Mouse (Mus musculus) hindbrain, embryonic 14.5 days (tissue): ENCODE results near the gene Slc25a23. TPM values are rescaled to one million over a fixed set of nuclear protein-coding genes. Genes with fewer than 3 reads are reported as not detected.

ENCODE experiments used
- ATAC-seq: fragments of 200-750 bp; cut with Nextera tagmentation; 2 replicates; pipeline ENCODE4 v1.8.0; 2017; ENCODE audit warnings: moderate number of reproducible peaks, mild to moderate bottlenecking, moderate TSS enrichment, moderate library complexity; ENCODE audit not compliant: low FRiP score
- DNase-seq: peaks from one replicate; pipeline ENCODE4 v3.0.0-alpha.2; 2015; ENCODE audit warnings: low spot score
- H3K27ac ChIP-seq: fragments of 300-500 bp; sonication (generic); 2 replicates; pipeline ENCODE4 v1.5.1; 2014; ENCODE audit warnings: mild to moderate bottlenecking, moderate library complexity
- H3K27me3 ChIP-seq: fragments of 300-500 bp; sonication (generic); 2 replicates; pipeline ENCODE4 v1.6.1; 2014; ENCODE audit warnings: mild to moderate bottlenecking, low read length, mixed read lengths; ENCODE audit not compliant: control insufficient read depth, insufficient read depth
- H3K36me3 ChIP-seq: fragments of 300-500 bp; sonication (generic); replicated peaks from 2 replicates; pipeline ENCODE4 v1.6.1; 2014; ENCODE audit not compliant: control insufficient read depth, insufficient read depth
- H3K4me1 ChIP-seq: fragments of 300-500 bp; sonication (generic); replicated peaks from 2 replicates; pipeline ENCODE4 v1.6.1; 2014; ENCODE audit warnings: antibody characterized with exemption, low read length, mixed read lengths; ENCODE audit not compliant: control insufficient read depth, insufficient read depth
- H3K4me2 ChIP-seq: fragments of 300-500 bp; sonication (generic); replicated peaks from 2 replicates; pipeline ENCODE4 v1.6.1; 2014; ENCODE audit warnings: mild to moderate bottlenecking, moderate library complexity
- H3K4me3 ChIP-seq: fragments of 300-500 bp; sonication (generic); replicated peaks from 2 replicates; pipeline ENCODE4 v1.5.1; 2014; ENCODE audit warnings: mild to moderate bottlenecking, low read length
- H3K9ac ChIP-seq: fragments of 300-500 bp; sonication (generic); 2 replicates; pipeline ENCODE4 v1.6.1; 2014
- H3K9me3 ChIP-seq: fragments of 300-500 bp; sonication (generic); 2 replicates; pipeline ENCODE4 v1.6.1; 2016; ENCODE audit warnings: low read length; ENCODE audit not compliant: control insufficient read depth
- WGBS: fragments of 180-500 bp; shearing (Covaris S2); extraction: QIAGEN DNeasy Blood & Tissue Kit; methylation state at CpG from one replicate; pipeline ENCODE4 v1.1.7; 2014; 5-methylcytosine and 5-hydroxymethylcytosine counted together
- polyA plus RNA-seq: library from polyadenylated mRNA; unstranded; fragments of >200 nt; fragmentation: Nextera tagmentation; extraction: Ambion mirVana; gene quantifications from 2 replicates; pipeline ENCODE4 v1.2.1, GENCODE M21; 2014

Gene Slc25a23
- polyA plus RNA-seq, 1 experiment from 2014 or later, result 40.6 TPM

- ATAC-seq (no peak), DNase-seq (no peak)
- no peak overlapping the region for H3K27ac ChIP-seq
- H3K36me3 ChIP-seq, result peaks cover 59% of the 10 kb centered on the region
- H3K9me3 ChIP-seq, result no peaks in the 10 kb centered on the region
- no peak overlapping the region for H3K4me3 ChIP-seq
- no peaks in the 10 kb centered on the region for H3K27me3 ChIP-seq
- peaks cover 13% of the 10 kb centered on the region for H3K4me1 ChIP-seq
- 97% methylated on average over 31 of the region's 31 CpGs for WGBS
- no peak overlapping the region for H3K4me2 ChIP-seq
- no peak overlapping the region for H3K9ac ChIP-seq
Measured at GRCm38 (mm10) chr17:57081234-57081842, 21.7 kb upstream of the Slc25a23 start.

GRCm38 (mm10) chr17:57079919-57080318 is 20.3 kb upstream of the Slc25a23 start:
- Histone ChIP-seq H3K27me3 (no peaks in the 10 kb centered on the region), H3K4me2 (no peak overlapping the region), H3K36me3 (peaks cover 49% of the 10 kb centered on the region), H3K9ac (no peak overlapping the region), H3K27ac (no peak overlapping the region), H3K4me1 (peaks cover 6% of the 10 kb centered on the region; the same call in 1 of the 2 replicates), H3K4me3 (no peak overlapping the region), H3K9me3 (no peaks in the 10 kb centered on the region)
- DNase-seq, result no peak
- WGBS, result 80% methylated on average over 3 of the region's 3 CpGs
- no peak for ATAC-seq

- Histone ChIP-seq H3K4me3 (no peak within 1 kb of the TSS), H3K36me3 (peaks cover 35% of the 10 kb centered on the region), H3K4me2 (no peak within 1 kb of the TSS), H3K4me1 (no peaks in the 10 kb centered on the region), H3K9me3 (no peaks in the 10 kb centered on the region), H3K27me3 (no peaks in the 10 kb centered on the region), H3K27ac (no peak within 1 kb of the TSS), H3K9ac (no peak within 1 kb of the TSS)
- ATAC-seq (no peak), DNase-seq (no peak)
- WGBS, result 65% methylated on average over 6 of the region's 6 CpGs
Measured at GRCm38 (mm10) chr17:57078336-57078735, 18.7 kb upstream of the Slc25a23 start, which contains the start of gene Dennd1c. Gene Dennd1c, minus strand, starts transcription at chr17:57078514.

GRCm38 (mm10) chr17:57076916-57077315 is 17.3 kb upstream of the Slc25a23 start:
- Histone ChIP-seq H3K27me3 (no peaks in the 10 kb centered on the region), H3K4me1 (no peaks in the 10 kb centered on the region), H3K36me3 (peaks cover 26% of the 10 kb centered on the region), H3K9ac (no peak overlapping the region), H3K9me3 (no peaks in the 10 kb centered on the region), H3K27ac (no peak overlapping the region), H3K4me2 (no peak overlapping the region), H3K4me3 (no peak overlapping the region)
- DNase-seq, result no peak
- no peak for ATAC-seq
- WGBS, result 76% methylated on average over 3 of the region's 3 CpGs

- H3K4me3 ChIP-seq, result peak overlapping the region; percentile 9
- no peaks in the 10 kb centered on the region for H3K27me3 ChIP-seq
- DNase-seq (no peak), ATAC-seq (peak; percentile 29; the same call in 1 of the 2 replicates)
- no peak overlapping the region for H3K9ac ChIP-seq
- H3K4me1 ChIP-seq, result no peaks in the 10 kb centered on the region
- 4% methylated on average over 11 of the region's 11 CpGs for WGBS
- peak overlapping the region; percentile 37 for H3K4me2 ChIP-seq
- H3K36me3 ChIP-seq, result no peaks in the 10 kb centered on the region
- no peak overlapping the region for H3K27ac ChIP-seq
- H3K9me3 ChIP-seq, result no peaks in the 10 kb centered on the region
Measured at GRCm38 (mm10) chr17:57070699-57071098, 11.0 kb upstream of the Slc25a23 start.

GRCm38 (mm10) chr17:57070272-57070671 is 10.6 kb upstream of the Slc25a23 start:
- 13% methylated on average over 9 of the region's 9 CpGs for WGBS
- Histone ChIP-seq H3K4me2 (peak overlapping the region; percentile 37), H3K9me3 (no peaks in the 10 kb centered on the region), H3K27ac (no peak overlapping the region), H3K9ac (peak overlapping the region; percentile 6; the same call in 1 of the 2 replicates), H3K36me3 (no peaks in the 10 kb centered on the region), H3K4me3 (peak overlapping the region; percentile 9), H3K27me3 (no peaks in the 10 kb centered on the region), H3K4me1 (no peaks in the 10 kb centered on the region)
- no peak for ATAC-seq
- DNase-seq, result no peak

- Histone ChIP-seq H3K9ac (no peak overlapping the region), H3K9me3 (no peaks in the 10 kb centered on the region), H3K4me1 (peaks cover 2% of the 10 kb centered on the region; the same call in 1 of the 2 replicates), H3K36me3 (no peaks in the 10 kb centered on the region), H3K4me3 (no peak overlapping the region), H3K4me2 (no peak overlapping the region), H3K27ac (no peak overlapping the region), H3K27me3 (peaks cover 25% of the 10 kb centered on the region)
- DNase-seq (no peak), ATAC-seq (no peak)
- 66% methylated on average over 5 of the region's 5 CpGs for WGBS
Measured at GRCm38 (mm10) chr17:57066908-57067307, 7.2 kb upstream of the Slc25a23 start.

- Histone ChIP-seq H3K4me1 (peaks cover 16% of the 10 kb centered on the region), H3K9ac (no peak overlapping the region), H3K27me3 (peaks cover 36% of the 10 kb centered on the region), H3K4me2 (no peak overlapping the region), H3K36me3 (no peaks in the 10 kb centered on the region), H3K27ac (no peak overlapping the region), H3K9me3 (no peaks in the 10 kb centered on the region), H3K4me3 (no peak overlapping the region)
- no peak for DNase-seq
- ATAC-seq, result no peak
- 6% methylated on average over 8 of the region's 8 CpGs for WGBS
Measured at GRCm38 (mm10) chr17:57063031-57063430, 3.4 kb upstream of the Slc25a23 start.

- H3K4me2 ChIP-seq, result peak overlapping the region; percentile 55
- no peaks in the 10 kb centered on the region for H3K9me3 ChIP-seq
- 2% methylated on average over 22 of the region's 22 CpGs for WGBS
- H3K9ac ChIP-seq, result 0 out of 2 replicates have a peak overlapping the region, but pooled peaks have one; percentile 0
- no peaks in the 10 kb centered on the region for H3K36me3 ChIP-seq
- ATAC-seq (no peak), DNase-seq (no peak)
- peaks cover 36% of the 10 kb centered on the region for H3K27me3 ChIP-seq
- H3K27ac ChIP-seq, result no peak overlapping the region
- H3K4me1 ChIP-seq, result peaks cover 18% of the 10 kb centered on the region
- H3K4me3 ChIP-seq, result peak overlapping the region; percentile 31
Measured at GRCm38 (mm10) chr17:57062548-57062947, 2.9 kb upstream of the Slc25a23 start.
